Mouse (Mus musculus) lung, adult 2 months (tissue): ENCODE results near the gene Krt39.

Source experiments
- CTCF ChIP-seq: fragments of 200-500 bp; IDR thresholded peaks from 2 replicates; pipeline ENCODE4 v1.5.1; 2011; ENCODE audit warnings: mild to moderate bottlenecking, low read length, control low read depth; ENCODE audit not compliant: insufficient read depth
- POLR2A ChIP-seq: fragments of 200-500 bp; IDR thresholded peaks from 2 replicates; pipeline ENCODE4 v1.6.1; 2011; ENCODE audit warnings: low read depth, mild to moderate bottlenecking, control low read depth, low read length, borderline replicate concordance; ENCODE audit errors: extremely low read depth

GRCm38 (mm10) chr11:99494741-99495140 lies 26.4 kb downstream of the Krt39 start:
- TF ChIP-seq CTCF (no peak), POLR2A (no peak)
